Mouse (Mus musculus) hindbrain, embryonic 14.5 days (tissue): ENCODE results near the gene Usp5. TPM values are rescaled to one million over a fixed set of nuclear protein-coding genes. Genes with fewer than 3 reads are reported as not detected.
"Not testable (repeated sequence)": the region's sequence is repeated elsewhere in the genome, so short reads cannot be mapped to it uniquely, and the experiment has no call there.

Experiments used
- ATAC-seq: fragments of 200-750 bp; cut with Nextera tagmentation; 2 replicates; pipeline ENCODE4 v1.8.0; 2017; ENCODE audit warnings: moderate number of reproducible peaks, mild to moderate bottlenecking, moderate TSS enrichment, moderate library complexity; ENCODE audit not compliant: low FRiP score
- DNase-seq: peaks from one replicate; pipeline ENCODE4 v3.0.0-alpha.2; 2015; ENCODE audit warnings: low spot score
- H3K27ac ChIP-seq: fragments of 300-500 bp; sonication (generic); 2 replicates; pipeline ENCODE4 v1.5.1; 2014; ENCODE audit warnings: mild to moderate bottlenecking, moderate library complexity
- H3K27me3 ChIP-seq: fragments of 300-500 bp; sonication (generic); 2 replicates; pipeline ENCODE4 v1.6.1; 2014; ENCODE audit warnings: mild to moderate bottlenecking, low read length, mixed read lengths; ENCODE audit not compliant: control insufficient read depth, insufficient read depth
- H3K36me3 ChIP-seq: fragments of 300-500 bp; sonication (generic); replicated peaks from 2 replicates; pipeline ENCODE4 v1.6.1; 2014; ENCODE audit not compliant: control insufficient read depth, insufficient read depth
- H3K4me1 ChIP-seq: fragments of 300-500 bp; sonication (generic); replicated peaks from 2 replicates; pipeline ENCODE4 v1.6.1; 2014; ENCODE audit warnings: antibody characterized with exemption, low read length, mixed read lengths; ENCODE audit not compliant: control insufficient read depth, insufficient read depth
- H3K4me2 ChIP-seq: fragments of 300-500 bp; sonication (generic); replicated peaks from 2 replicates; pipeline ENCODE4 v1.6.1; 2014; ENCODE audit warnings: mild to moderate bottlenecking, moderate library complexity
- H3K4me3 ChIP-seq: fragments of 300-500 bp; sonication (generic); replicated peaks from 2 replicates; pipeline ENCODE4 v1.5.1; 2014; ENCODE audit warnings: mild to moderate bottlenecking, low read length
- H3K9ac ChIP-seq: fragments of 300-500 bp; sonication (generic); 2 replicates; pipeline ENCODE4 v1.6.1; 2014
- H3K9me3 ChIP-seq: fragments of 300-500 bp; sonication (generic); 2 replicates; pipeline ENCODE4 v1.6.1; 2016; ENCODE audit warnings: low read length; ENCODE audit not compliant: control insufficient read depth
- WGBS: fragments of 180-500 bp; shearing (Covaris S2); extraction: QIAGEN DNeasy Blood & Tissue Kit; methylation state at CpG from one replicate; pipeline ENCODE4 v1.1.7; 2014; 5-methylcytosine and 5-hydroxymethylcytosine counted together
- polyA plus RNA-seq: library from polyadenylated mRNA; unstranded; fragments of >200 nt; fragmentation: Nextera tagmentation; extraction: Ambion mirVana; gene quantifications from 2 replicates; pipeline ENCODE4 v1.2.1, GENCODE M21; 2014

The Usp5 gene
- polyA plus RNA-seq, 1 experiment from 2014 or later, result 180 TPM

DNA sequence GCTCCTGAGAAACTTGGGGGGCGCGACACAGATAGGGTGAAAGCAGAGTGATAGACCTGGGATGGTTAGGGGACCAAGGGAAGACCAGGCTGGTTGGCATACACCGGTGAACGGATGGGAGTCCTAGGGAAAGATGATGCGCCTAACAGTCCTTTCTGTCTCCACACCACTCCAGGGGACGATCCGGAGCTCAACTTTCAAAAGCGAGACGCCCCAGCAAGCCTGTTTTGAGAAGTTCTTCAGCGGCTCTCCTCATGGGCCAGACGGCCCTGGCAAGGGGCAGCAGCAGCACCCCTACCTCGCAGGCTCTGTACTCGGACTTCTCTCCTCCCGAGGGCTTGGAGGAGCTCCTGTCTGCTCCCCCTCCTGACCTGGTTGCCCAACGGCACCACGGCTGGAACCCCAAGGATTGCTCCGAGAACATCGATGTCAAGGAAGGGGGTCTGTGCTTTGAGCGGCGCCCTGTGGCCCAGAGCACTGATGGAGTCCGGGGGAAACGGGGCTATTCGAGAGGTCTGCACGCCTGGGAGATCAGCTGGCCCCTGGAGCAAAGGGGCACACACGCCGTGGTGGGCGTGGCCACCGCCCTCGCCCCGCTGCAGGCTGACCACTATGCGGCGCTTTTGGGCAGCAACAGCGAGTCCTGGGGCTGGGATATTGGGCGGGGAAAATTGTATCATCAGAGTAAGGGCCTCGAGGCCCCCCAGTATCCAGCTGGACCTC is 20.1 kb downstream of the Usp5 start:
- peaks cover 20% of the 10 kb centered on the region for H3K36me3 ChIP-seq
- H3K27me3 ChIP-seq, result no peaks in the 10 kb centered on the region
- peak overlapping the region; percentile 57 for H3K9ac ChIP-seq
- H3K4me1 ChIP-seq, result peaks cover 38% of the 10 kb centered on the region
- H3K4me2 ChIP-seq, result peak overlapping the region; percentile 69
- H3K4me3 ChIP-seq, result peak overlapping the region; percentile 44
- ATAC-seq (0 out of 2 replicates have a peak, but pooled peaks have one; percentile 7), DNase-seq (peak; percentile 77)
- H3K9me3 ChIP-seq, result no peaks in the 10 kb centered on the region
- WGBS, result under 1% methylated on average over 35 of the region's 35 CpGs
- peak overlapping the region; percentile 70 for H3K27ac ChIP-seq

DNA sequence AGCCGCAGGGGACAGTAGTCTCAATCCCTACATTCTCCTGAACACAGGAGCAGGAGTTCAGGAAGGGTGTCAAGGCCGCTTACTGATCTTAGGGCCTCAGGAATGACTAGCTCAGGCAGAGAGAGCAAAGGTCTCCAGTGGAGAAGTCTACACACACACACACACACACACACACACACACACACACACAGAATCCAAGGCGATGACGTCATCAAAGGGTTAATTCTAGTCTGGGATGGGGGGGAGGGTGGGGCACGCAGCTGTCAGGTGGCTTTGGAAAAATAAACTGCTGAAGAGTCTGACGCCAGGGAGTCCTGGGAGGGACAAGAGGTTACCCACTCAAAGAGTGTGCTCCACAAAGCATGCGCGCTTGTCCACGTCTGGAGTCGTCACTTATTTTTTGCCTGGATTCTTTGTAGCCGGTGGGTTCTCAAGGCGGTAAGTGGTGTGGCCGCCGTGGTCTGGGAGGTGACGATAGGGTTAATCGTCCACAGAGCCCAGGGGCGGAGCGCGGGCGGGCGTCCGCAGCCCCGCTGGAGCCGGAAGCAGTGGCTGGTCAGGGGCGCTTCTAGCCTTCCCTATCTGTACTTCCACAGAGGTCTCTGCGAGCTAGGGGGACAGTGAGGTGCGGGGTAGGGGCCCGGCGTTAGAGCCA is 20.8 kb downstream of the Usp5 start, which contains the start of gene Spsb2:
Spsb2 (plus strand) TSS at position 304 of the 655 bp plus-strand sequence.
- peaks cover 20% of the 10 kb centered on the region for H3K36me3 ChIP-seq
- peak within 1 kb of the TSS; percentile 69 for H3K4me2 ChIP-seq
- ATAC-seq (peak; percentile 35), DNase-seq (peak; percentile 58)
- 5% methylated on average over 29 of the region's 29 CpGs for WGBS
- H3K9me3 ChIP-seq, result no peaks in the 10 kb centered on the region
- peak within 1 kb of the TSS; percentile 57 for H3K9ac ChIP-seq
- H3K4me1 ChIP-seq, result peaks cover 38% of the 10 kb centered on the region
- peak within 1 kb of the TSS; percentile 70 for H3K27ac ChIP-seq
- peak within 1 kb of the TSS; percentile 44 for H3K4me3 ChIP-seq
- H3K27me3 ChIP-seq, result no peaks in the 10 kb centered on the region

DNA sequence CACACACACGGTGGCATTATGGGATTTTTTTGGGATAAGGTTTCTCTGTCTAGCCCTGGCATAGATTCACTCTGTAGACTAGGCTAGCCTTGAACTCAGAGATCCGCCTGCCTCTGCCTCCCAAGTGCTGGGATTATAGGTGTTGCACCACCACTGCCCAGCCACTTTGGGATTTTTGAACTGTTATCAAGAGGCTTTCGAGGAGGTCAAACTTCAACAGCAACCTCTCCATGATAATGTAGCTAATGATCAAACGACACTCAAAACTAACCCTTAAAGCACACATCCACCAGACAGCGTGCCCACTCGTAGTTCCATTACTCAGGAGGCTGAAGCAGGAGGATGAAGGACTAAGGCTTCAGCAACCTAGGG is 21.3 kb downstream of the Usp5 start:
- H3K4me3 ChIP-seq, result no peak overlapping the region
- 79% methylated on average over 6 of the region's 6 CpGs for WGBS
- peaks cover 35% of the 10 kb centered on the region for H3K4me1 ChIP-seq
- no peaks in the 10 kb centered on the region for H3K9me3 ChIP-seq
- peak overlapping the region; percentile 69 for H3K4me2 ChIP-seq
- no peaks in the 10 kb centered on the region for H3K27me3 ChIP-seq
- peaks cover 20% of the 10 kb centered on the region for H3K36me3 ChIP-seq
- peak overlapping the region; percentile 70; the same call in 1 of the 2 replicates for H3K27ac ChIP-seq
- ATAC-seq (no peak), DNase-seq (no peak)
- H3K9ac ChIP-seq, result peak overlapping the region; percentile 57

GRCm38 (mm10) chr6:124807366-124807765 is 21.9 kb downstream of the Usp5 start:
- Histone ChIP-seq H3K9me3 (no peaks in the 10 kb centered on the region), H3K36me3 (peaks cover 20% of the 10 kb centered on the region), H3K27me3 (no peaks in the 10 kb centered on the region), H3K4me2 (no peak overlapping the region), H3K27ac (no peak overlapping the region), H3K4me1 (peaks cover 29% of the 10 kb centered on the region), H3K4me3 (no peak overlapping the region), H3K9ac (no peak overlapping the region)
- WGBS, result 89% methylated on average over 4 of the region's 4 CpGs
- DNase-seq (no peak), ATAC-seq (no peak)

DNA sequence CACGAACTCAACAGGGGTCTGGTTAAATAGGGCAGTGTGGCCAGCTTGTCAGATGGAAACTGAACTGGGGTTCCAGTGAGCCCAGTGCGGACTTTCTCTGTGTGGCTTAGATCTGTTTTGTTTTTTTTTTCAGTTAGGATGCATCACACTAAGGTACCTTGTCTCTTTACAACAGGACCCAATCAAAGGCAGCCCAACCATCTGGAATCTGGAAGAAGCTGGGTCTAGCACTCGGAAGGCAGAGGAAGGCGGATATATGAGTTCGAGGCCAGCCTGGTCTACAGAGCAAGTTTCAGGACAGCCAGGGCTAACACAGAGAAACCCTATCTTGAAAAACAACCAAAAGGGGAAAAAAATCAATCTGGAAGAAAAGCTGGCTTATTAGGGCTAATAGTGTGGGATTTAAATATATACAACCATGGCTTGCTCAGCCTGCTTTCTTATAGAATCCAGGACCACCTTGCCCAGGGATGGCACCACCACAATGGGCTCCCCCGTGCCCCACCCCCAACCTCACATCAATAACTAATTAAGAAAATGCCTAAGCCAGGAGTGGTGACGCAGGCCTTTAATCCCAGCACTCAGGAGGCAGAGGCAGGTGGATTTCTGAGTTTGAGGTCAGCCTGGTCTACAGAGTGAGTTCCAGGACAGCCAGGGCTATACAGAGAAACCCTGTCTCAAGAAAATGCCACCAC is 22.7 kb downstream of the Usp5 start:
- H3K27me3 ChIP-seq, result no peaks in the 10 kb centered on the region
- ATAC-seq (no peak), DNase-seq (no peak)
- H3K27ac ChIP-seq, result peak overlapping the region; percentile 79
- WGBS, result 77% methylated on average over 7 of the region's 7 CpGs
- H3K4me2 ChIP-seq, result peak overlapping the region; percentile 74
- no peak overlapping the region for H3K9ac ChIP-seq
- peaks cover 25% of the 10 kb centered on the region for H3K4me1 ChIP-seq
- no peaks in the 10 kb centered on the region for H3K9me3 ChIP-seq
- peaks cover 13% of the 10 kb centered on the region for H3K36me3 ChIP-seq
- H3K4me3 ChIP-seq, result peak overlapping the region; percentile 36; the same call in 1 of the 2 replicates

- peak overlapping the region; percentile 36 for H3K4me3 ChIP-seq
- H3K4me2 ChIP-seq, result peak overlapping the region; percentile 74
- 2% methylated on average over 34 of the region's 34 CpGs for WGBS
- H3K27me3 ChIP-seq, result no peaks in the 10 kb centered on the region
- H3K27ac ChIP-seq, result peak overlapping the region; percentile 79
- ATAC-seq (peak; percentile 85), DNase-seq (peak; percentile 91)
- H3K9me3 ChIP-seq, result no peaks in the 10 kb centered on the region
- H3K4me1 ChIP-seq, result peaks cover 25% of the 10 kb centered on the region
- peak overlapping the region; percentile 51 for H3K9ac ChIP-seq
- H3K36me3 ChIP-seq, result peaks cover 6% of the 10 kb centered on the region
These were observed 23.7 kb downstream of the Usp5 start for GRCm38 (mm10) chr6:124805341-124806321.

- Histone ChIP-seq H3K9ac (no peak overlapping the region), H3K27me3 (no peaks in the 10 kb centered on the region), H3K4me2 (no peak overlapping the region), H3K9me3 (no peaks in the 10 kb centered on the region), H3K4me3 (no peak overlapping the region), H3K36me3 (no peaks in the 10 kb centered on the region), H3K4me1 (peaks cover 19% of the 10 kb centered on the region), H3K27ac (no peak overlapping the region)
- 88% methylated on average over 3 of the region's 3 CpGs for WGBS
- no peak for DNase-seq
- no peak for ATAC-seq
These were observed 24.9 kb downstream of the Usp5 start for GRCm38 (mm10) chr6:124804341-124804740.

DNA sequence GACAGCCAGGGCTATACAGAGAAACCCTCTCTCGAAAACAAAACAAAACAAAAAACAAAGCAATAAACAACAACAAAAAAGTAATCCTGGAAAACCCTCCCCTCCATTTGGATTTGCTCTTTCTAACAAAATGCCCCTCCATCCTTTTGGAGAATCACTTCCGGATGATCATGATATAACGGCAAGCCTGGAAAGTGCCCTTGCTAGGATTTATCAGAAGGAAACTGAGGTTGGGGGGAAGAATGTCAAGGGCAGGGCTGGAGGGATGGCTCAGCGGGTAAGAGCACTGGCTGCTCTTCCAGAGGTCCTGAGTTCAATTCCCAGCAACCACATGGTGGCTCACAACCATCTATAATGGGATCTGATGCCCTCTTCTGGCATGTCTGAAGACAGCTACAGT is 25.6 kb downstream of the Usp5 start:
- H3K9me3 ChIP-seq, H3K36me3 ChIP-seq, H3K4me2 ChIP-seq, H3K27ac ChIP-seq, ATAC-seq, H3K27me3 ChIP-seq, H3K9ac ChIP-seq, DNase-seq, H3K4me3 ChIP-seq: not testable (repeated sequence)
- WGBS, result 97% methylated on average over 4 of the region's 4 CpGs
- peaks cover 15% of the 10 kb centered on the region for H3K4me1 ChIP-seq
